Mouse (Mus musculus) erythroblast, embryonic 14.5 days (primary cell): ENCODE measurements around the gene Lrrc1. TPM values are rescaled to one million over a fixed set of nuclear protein-coding genes. Genes with fewer than 3 reads are reported as not detected.

Experiments
- H3K27me3 ChIP-seq: 2 replicates; pipeline ENCODE4 v1.6.1; 2012; ENCODE audit warnings: inconsistent platforms; ENCODE audit not compliant: control insufficient read depth
- H3K36me3 ChIP-seq: 2 replicates; pipeline ENCODE4 v1.6.1; 2012; ENCODE audit warnings: mild to moderate bottlenecking, inconsistent platforms; ENCODE audit not compliant: control insufficient read depth
- H3K4me1 ChIP-seq: 2 replicates; pipeline ENCODE4 v1.6.1; 2012; ENCODE audit warnings: inconsistent platforms; ENCODE audit not compliant: control insufficient read depth
- H3K4me3 ChIP-seq: replicated peaks from 2 replicates; pipeline ENCODE3; 2012; ENCODE audit warnings: moderate library complexity, mild to moderate bottlenecking, inconsistent platforms
- H3K9me3 ChIP-seq: 2 replicates; pipeline ENCODE4 v1.6.1; 2012; ENCODE audit warnings: low read length, inconsistent platforms, mixed read lengths; ENCODE audit not compliant: control insufficient read depth
- GATA1 ChIP-seq: IDR thresholded peaks from 2 replicates; pipeline ENCODE4 v1.6.1; 2012; ENCODE audit warnings: low read length, inconsistent platforms, mixed read lengths
- TAL1 ChIP-seq: IDR thresholded peaks from 3 replicates; pipeline ENCODE4 v1.6.1; 2012; ENCODE audit warnings: low read length, inconsistent platforms, mixed read lengths
- polyA plus RNA-seq: library from polyadenylated mRNA; stranded (reverse); fragments of >175 nt; gene quantifications from 2 replicates; pipeline ENCODE4 v1.2.3, GENCODE M21; 2012

Gene Lrrc1
- polyA plus RNA-seq, result 0.09 and 0.12 TPM in 2 replicates

GRCm38 (mm10) chr9:77544354-77545067 is at the start of gene Lrrc1:
Gene Lrrc1, minus strand, starts transcription at chr9:77544870.
- Histone ChIP-seq H3K9me3 (no peaks in the 10 kb centered on the region), H3K27me3 (peaks cover 44% of the 10 kb centered on the region), H3K4me3 (peak within 1 kb of the TSS; percentile 74), H3K36me3 (no peaks in the 10 kb centered on the region), H3K4me1 (peaks cover 24% of the 10 kb centered on the region)
- TF ChIP-seq TAL1, result no peak
- TF ChIP-seq GATA1, result no peak

- no peaks in the 10 kb centered on the region for H3K4me1 ChIP-seq
- H3K27me3 ChIP-seq, result no peaks in the 10 kb centered on the region
- no peaks in the 10 kb centered on the region for H3K9me3 ChIP-seq
- no peaks in the 10 kb centered on the region for H3K36me3 ChIP-seq
- TF ChIP-seq GATA1 (no peak), TAL1 (no peak)
- no peak overlapping the region for H3K4me3 ChIP-seq
Observed at GRCm38 (mm10) chr9:77592423-77592822, 47.8 kb upstream of the Lrrc1 start.

- Histone ChIP-seq H3K36me3 (no peaks in the 10 kb centered on the region), H3K9me3 (no peaks in the 10 kb centered on the region), H3K4me3 (no peak overlapping the region), H3K27me3 (no peaks in the 10 kb centered on the region), H3K4me1 (no peaks in the 10 kb centered on the region)
- TF ChIP-seq TAL1 (no peak), GATA1 (no peak)
Observed at GRCm38 (mm10) chr9:77589496-77589895, 44.8 kb upstream of the Lrrc1 start.

- Histone ChIP-seq H3K9me3 (no peaks in the 10 kb centered on the region), H3K4me1 (no peaks in the 10 kb centered on the region), H3K4me3 (no peak overlapping the region), H3K27me3 (no peaks in the 10 kb centered on the region), H3K36me3 (no peaks in the 10 kb centered on the region)
- no peak for TF ChIP-seq GATA1
- no peak for TF ChIP-seq TAL1
Observed at GRCm38 (mm10) chr9:77587616-77588015, 42.9 kb upstream of the Lrrc1 start.

- no peaks in the 10 kb centered on the region for H3K9me3 ChIP-seq
- TF ChIP-seq TAL1 (no peak), GATA1 (no peak)
- no peak overlapping the region for H3K4me3 ChIP-seq
- H3K4me1 ChIP-seq, result no peaks in the 10 kb centered on the region
- H3K27me3 ChIP-seq, result no peaks in the 10 kb centered on the region
- no peaks in the 10 kb centered on the region for H3K36me3 ChIP-seq
Observed at GRCm38 (mm10) chr9:77586806-77587591, 42.3 kb upstream of the Lrrc1 start.

GRCm38 (mm10) chr9:77584746-77585145 is 40.1 kb upstream of the Lrrc1 start:
- Histone ChIP-seq H3K4me3 (no peak overlapping the region), H3K4me1 (no peaks in the 10 kb centered on the region), H3K36me3 (no peaks in the 10 kb centered on the region), H3K9me3 (no peaks in the 10 kb centered on the region), H3K27me3 (no peaks in the 10 kb centered on the region)
- TF ChIP-seq GATA1 (no peak), TAL1 (no peak)

- Histone ChIP-seq H3K4me3 (no peak overlapping the region), H3K36me3 (no peaks in the 10 kb centered on the region), H3K4me1 (no peaks in the 10 kb centered on the region), H3K9me3 (no peaks in the 10 kb centered on the region), H3K27me3 (no peaks in the 10 kb centered on the region)
- TF ChIP-seq GATA1 (no peak), TAL1 (no peak)
Observed at GRCm38 (mm10) chr9:77583302-77583701, 38.6 kb upstream of the Lrrc1 start.

- H3K9me3 ChIP-seq, result no peaks in the 10 kb centered on the region
- no peak for TF ChIP-seq TAL1
- no peak overlapping the region for H3K4me3 ChIP-seq
- H3K4me1 ChIP-seq, result no peaks in the 10 kb centered on the region
- H3K36me3 ChIP-seq, result no peaks in the 10 kb centered on the region
- no peaks in the 10 kb centered on the region for H3K27me3 ChIP-seq
Observed at GRCm38 (mm10) chr9:77579827-77580226, 35.2 kb upstream of the Lrrc1 start.

- H3K27me3 ChIP-seq, result no peaks in the 10 kb centered on the region
- no peak overlapping the region for H3K4me3 ChIP-seq
- no peaks in the 10 kb centered on the region for H3K9me3 ChIP-seq
- H3K4me1 ChIP-seq, result no peaks in the 10 kb centered on the region
- TF ChIP-seq TAL1 (no peak), GATA1 (no peak)
- no peaks in the 10 kb centered on the region for H3K36me3 ChIP-seq
Observed at GRCm38 (mm10) chr9:77577931-77578330, 33.3 kb upstream of the Lrrc1 start.
